Mouse (Mus musculus) midbrain, embryonic 10.5 days (tissue): Measurements from ENCODE around the gene Rbfox2. TPM values are rescaled to one million over a fixed set of nuclear protein-coding genes. Genes with fewer than 3 reads are reported as not detected.
"Not testable (repeated sequence)": the region's sequence is repeated elsewhere in the genome, so short reads cannot be mapped to it uniquely, and the experiment has no call there.

Experiments used
- DNase-seq: peaks from one replicate; pipeline ENCODE4 v3.0.0-alpha.2; 2017; ENCODE audit warnings: low spot score
- H3K27ac ChIP-seq: fragments of 300-500 bp; sonication (generic); replicated peaks from 2 replicates; pipeline ENCODE4 v1.5.1; 2016; ENCODE audit warnings: mild to moderate bottlenecking
- H3K27me3 ChIP-seq: fragments of 300-500 bp; sonication (generic); 2 replicates; pipeline ENCODE4 v1.6.1; 2016; ENCODE audit warnings: low read depth, mild to moderate bottlenecking; ENCODE audit not compliant: poor library complexity, severe bottlenecking
- H3K36me3 ChIP-seq: fragments of 300-500 bp; sonication (generic); 2 replicates; pipeline ENCODE4 v1.6.1; 2016; ENCODE audit warnings: mild to moderate bottlenecking, moderate library complexity
- H3K4me1 ChIP-seq: fragments of 300-500 bp; sonication (generic); 2 replicates; pipeline ENCODE4 v1.6.1; 2016
- H3K4me3 ChIP-seq: fragments of 300-500 bp; sonication (generic); 2 replicates; pipeline ENCODE4 v1.5.1; 2016; ENCODE audit warnings: mild to moderate bottlenecking, moderate library complexity
- H3K9me3 ChIP-seq: fragments of 300-500 bp; sonication (generic); replicated peaks from 2 replicates; pipeline ENCODE4 v1.6.1; 2016; ENCODE audit warnings: mild to moderate bottlenecking
- WGBS: fragments of 180-500 bp; shearing (Covaris S2); methylation state at CpG from one replicate; pipeline ENCODE4 v1.1.7; 2016; 5-methylcytosine and 5-hydroxymethylcytosine counted together
- polyA plus RNA-seq: library from polyadenylated mRNA; unstranded; fragments of >200 nt; fragmentation: Nextera tagmentation; extraction: Ambion mirVana; gene quantifications from 2 replicates; pipeline ENCODE4 v1.2.1, GENCODE M21; 2016

The Rbfox2 gene
- polyA plus RNA-seq, 1 experiment from 2014 or later: 35.7 TPM

- no peak overlapping the region for H3K4me3 ChIP-seq
- peaks cover 12% of the 10 kb centered on the region for H3K4me1 ChIP-seq
- 94% methylated on average over 3 of the region's 3 CpGs for WGBS
- H3K27ac ChIP-seq: no peak overlapping the region
- no peaks in the 10 kb centered on the region for H3K36me3 ChIP-seq
- H3K27me3 ChIP-seq: no peaks in the 10 kb centered on the region
- DNase-seq: no peak
- no peaks in the 10 kb centered on the region for H3K9me3 ChIP-seq
These were observed 237.8 kb downstream of the Rbfox2 start for GRCm38 (mm10) chr15:77069019-77069418.

GRCm38 (mm10) chr15:77068439-77068861 lies 238.4 kb downstream of the Rbfox2 start:
- Histone ChIP-seq H3K9me3 (no peaks in the 10 kb centered on the region), H3K27ac (no peak overlapping the region), H3K36me3 (no peaks in the 10 kb centered on the region), H3K4me1 (peaks cover 12% of the 10 kb centered on the region), H3K27me3 (no peaks in the 10 kb centered on the region), H3K4me3 (no peak overlapping the region)
- WGBS: 82% methylated on average over 3 of the region's 3 CpGs
- DNase-seq: no peak

GRCm38 (mm10) chr15:77066233-77066632 lies 240.6 kb downstream of the Rbfox2 start:
- no peak overlapping the region for H3K4me3 ChIP-seq
- no peaks in the 10 kb centered on the region for H3K36me3 ChIP-seq
- H3K4me1 ChIP-seq: peaks cover 2% of the 10 kb centered on the region
- H3K9me3 ChIP-seq: no peaks in the 10 kb centered on the region
- no peak overlapping the region for H3K27ac ChIP-seq
- no peak for DNase-seq
- 89% methylated on average over 6 of the region's 6 CpGs for WGBS
- H3K27me3 ChIP-seq: no peaks in the 10 kb centered on the region

- no peaks in the 10 kb centered on the region for H3K36me3 ChIP-seq
- H3K9me3 ChIP-seq: no peaks in the 10 kb centered on the region
- no peak overlapping the region for H3K4me3 ChIP-seq
- no peaks in the 10 kb centered on the region for H3K27me3 ChIP-seq
- no peak for DNase-seq
- H3K27ac ChIP-seq: no peak overlapping the region
- WGBS: 92% methylated on average over 6 of the region's 6 CpGs
- H3K4me1 ChIP-seq: no peaks in the 10 kb centered on the region
These were observed 241.4 kb downstream of the Rbfox2 start for GRCm38 (mm10) chr15:77065259-77065852.

GRCm38 (mm10) chr15:77062746-77063145 lies 244.1 kb downstream of the Rbfox2 start:
- no peaks in the 10 kb centered on the region for H3K4me1 ChIP-seq
- H3K36me3 ChIP-seq: no peaks in the 10 kb centered on the region
- DNase-seq: no peak
- H3K9me3 ChIP-seq: peaks cover 10% of the 10 kb centered on the region; the same call in 1 of the 2 replicates
- H3K4me3 ChIP-seq: no peak overlapping the region
- H3K27ac ChIP-seq: no peak overlapping the region
- H3K27me3 ChIP-seq: no peaks in the 10 kb centered on the region

GRCm38 (mm10) chr15:77059416-77059815 lies 247.4 kb downstream of the Rbfox2 start:
- H3K27me3 ChIP-seq, H3K4me3 ChIP-seq, H3K36me3 ChIP-seq, H3K27ac ChIP-seq, DNase-seq: not testable (repeated sequence)
- H3K9me3 ChIP-seq: peaks cover 10% of the 10 kb centered on the region; the same call in 1 of the 2 replicates
- peaks cover 24% of the 10 kb centered on the region for H3K4me1 ChIP-seq
- WGBS: 95% methylated on average over 4 of the region's 4 CpGs

- DNase-seq: no peak
These were observed 248.2 kb downstream of the Rbfox2 start for GRCm38 (mm10) chr15:77058566-77058965.

GRCm38 (mm10) chr15:77056791-77057051 lies 250.1 kb downstream of the Rbfox2 start:
- 62% methylated on average over 3 of the region's 3 CpGs for WGBS
- Histone ChIP-seq H3K27me3 (no peaks in the 10 kb centered on the region), H3K27ac (peak overlapping the region; percentile 69), H3K4me3 (no peak overlapping the region), H3K4me1 (peaks cover 28% of the 10 kb centered on the region), H3K9me3 (peaks cover 10% of the 10 kb centered on the region; the same call in 1 of the 2 replicates), H3K36me3 (no peaks in the 10 kb centered on the region)
- DNase-seq: no peak

More at GRCm38 (mm10) chr15:77058566-77058965, 248.2 kb downstream of the Rbfox2 start:
- H3K36me3 ChIP-seq: no peaks in the 10 kb centered on the region
- no peak overlapping the region for H3K4me3 ChIP-seq
- no peaks in the 10 kb centered on the region for H3K27me3 ChIP-seq
- H3K4me1 ChIP-seq: peaks cover 28% of the 10 kb centered on the region
- peaks cover 10% of the 10 kb centered on the region; the same call in 1 of the 2 replicates for H3K9me3 ChIP-seq
- no peak overlapping the region for H3K27ac ChIP-seq

GRCm38 (mm10) chr15:77056001-77056790 lies 250.6 kb downstream of the Rbfox2 start:
- DNase-seq: no peak
- WGBS: 45% methylated on average over 6 of the region's 6 CpGs

GRCm38 (mm10) chr15:77054611-77055175 lies 252.1 kb downstream of the Rbfox2 start:
- 61% methylated on average over 5 of the region's 5 CpGs for WGBS
- Histone ChIP-seq H3K4me1 (peaks cover 28% of the 10 kb centered on the region), H3K27ac (peak overlapping the region; percentile 30), H3K9me3 (peaks cover 10% of the 10 kb centered on the region; the same call in 1 of the 2 replicates), H3K36me3 (no peaks in the 10 kb centered on the region), H3K27me3 (no peaks in the 10 kb centered on the region), H3K4me3 (no peak overlapping the region)
- no peak for DNase-seq

More at GRCm38 (mm10) chr15:77056001-77056790, 250.6 kb downstream of the Rbfox2 start:
- Histone ChIP-seq H3K27ac (peak overlapping the region; percentile 69), H3K4me1 (peaks cover 28% of the 10 kb centered on the region), H3K27me3 (no peaks in the 10 kb centered on the region), H3K36me3 (no peaks in the 10 kb centered on the region), H3K9me3 (peaks cover 10% of the 10 kb centered on the region; the same call in 1 of the 2 replicates), H3K4me3 (no peak overlapping the region)

GRCm38 (mm10) chr15:77053021-77053420 lies 253.8 kb downstream of the Rbfox2 start:
- no peaks in the 10 kb centered on the region for H3K9me3 ChIP-seq
- H3K36me3 ChIP-seq: no peaks in the 10 kb centered on the region
- H3K27me3 ChIP-seq: no peaks in the 10 kb centered on the region; the same call in 1 of the 2 replicates
- H3K4me1 ChIP-seq: peaks cover 28% of the 10 kb centered on the region
- H3K27ac ChIP-seq: no peak overlapping the region
- 83% methylated on average over 1 of the region's 1 CpGs for WGBS
- no peak for DNase-seq
- H3K4me3 ChIP-seq: no peak overlapping the region

GRCm38 (mm10) chr15:77052176-77052575 lies 254.6 kb downstream of the Rbfox2 start:
- H3K27ac ChIP-seq: no peak overlapping the region
- no peaks in the 10 kb centered on the region for H3K9me3 ChIP-seq
- no peaks in the 10 kb centered on the region for H3K36me3 ChIP-seq
- DNase-seq: no peak
- no peaks in the 10 kb centered on the region; the same call in 1 of the 2 replicates for H3K27me3 ChIP-seq
- WGBS: 42% methylated on average over 1 of the region's 1 CpGs
- no peak overlapping the region for H3K4me3 ChIP-seq
- peaks cover 28% of the 10 kb centered on the region for H3K4me1 ChIP-seq

- Histone ChIP-seq H3K27ac (no peak within 1 kb of the TSS), H3K4me1 (peaks cover 21% of the 10 kb centered on the region), H3K27me3 (no peaks in the 10 kb centered on the region; the same call in 1 of the 2 replicates), H3K9me3 (no peaks in the 10 kb centered on the region), H3K36me3 (no peaks in the 10 kb centered on the region), H3K4me3 (no peak within 1 kb of the TSS)
- WGBS: 92% methylated on average over 10 of the region's 10 CpGs
- no peak for DNase-seq
These were observed 256.2 kb downstream of the Rbfox2 start, which contains the start of gene Mb for GRCm38 (mm10) chr15:77050570-77050969. Mb (minus strand) TSS chr15:77050670.
